Mouse (Mus musculus): ENCODE results near the gene Troap. TPM values are rescaled to one million over a fixed set of nuclear protein-coding genes. Genes with fewer than 3 reads are reported as not detected.

Gene Troap
- total and polyA plus RNA-seq, 3 experiments: 25.8 to 70.2 TPM; not detected in 1

GRCm38 (mm10) chr15:99116539-99116938, 42.2 kb downstream of the Troap start:
- Histone ChIP-seq H3K27ac (ENCODE audit: control insufficient read depth, low read depth, low read length) (no peak overlapping the region), H3K27me3 (ENCODE audit: control insufficient read depth in 1 of 2, insufficient read depth in 2 of 2, low read length in 2 of 2) (no peaks in the 10 kb centered on the region)
- TF ChIP-seq MYC (IDR thresholded peaks at IDR 0.05; ENCODE audit: low read depth, low read length): no peak
- TF ChIP-seq RAD21 (IDR thresholded peaks at IDR 0.05; ENCODE audit: low read depth, low read length): no peak
- TF ChIP-seq TBP (IDR thresholded peaks at IDR 0.05; ENCODE audit: low read depth, low read length): no peak
- TF ChIP-seq POLR2AphosphoS2 (IDR thresholded peaks at IDR 0.05; ENCODE audit: low read length): no peak
- TF ChIP-seq E2F4 (IDR thresholded peaks at IDR 0.05; ENCODE audit: borderline replicate concordance, low read depth, low read length): no peak
- no peak for TF ChIP-seq TAL1 (IDR thresholded peaks at IDR 0.05; ENCODE audit: low read length)
- no peak for TF ChIP-seq MAX (IDR thresholded peaks at IDR 0.05; ENCODE audit: low read length)
- TF ChIP-seq MXI1 (IDR thresholded peaks at IDR 0.05; ENCODE audit: low read depth, low read length): no peak
- TF ChIP-seq GABPA (IDR thresholded peaks at IDR 0.05; ENCODE audit: low read depth, low read length): no peak
- no peak for TF ChIP-seq TCF12 (IDR thresholded peaks at IDR 0.05; ENCODE audit: low read depth, low read length)
- no peak for TF ChIP-seq JUND (IDR thresholded peaks at IDR 0.05; ENCODE audit: low read depth, low read length)
- TF ChIP-seq ZNF384 (IDR thresholded peaks at IDR 0.05; ENCODE audit: low read depth, low read length): no peak
- no peak for TF ChIP-seq MYB (IDR thresholded peaks at IDR 0.05; ENCODE audit: low read depth, low read length)
- no peak for TF ChIP-seq CHD2 (IDR thresholded peaks at IDR 0.05; ENCODE audit: low read length)
- TF ChIP-seq MAZ (IDR thresholded peaks at IDR 0.05; ENCODE audit: low read depth, low read length): no peak

GRCm38 (mm10) chr15:99120814-99121213, 46.4 kb downstream of the Troap start:
- H3K9me3 ChIP-seq (replicated peaks; ENCODE audit: insufficient read depth, low read length): no peaks in the 10 kb centered on the region
- no peak overlapping the region for H3K27ac ChIP-seq (ENCODE audit: control insufficient read depth, low read depth, low read length)
- no peaks in the 10 kb centered on the region for H3K79me2 ChIP-seq (ENCODE audit: control insufficient read depth, insufficient read depth, low read length, poor library complexity)
- H3K4me1 ChIP-seq (ENCODE audit: control insufficient read depth in 1 of 2, insufficient read depth in 2 of 2, low read length in 2 of 2): peaks cover 6 to 8% of the 10 kb centered on the region in 2 experiments
- DNase-seq (ENCODE audit: low read depth, low spot score): no peak
- H3K4me3 ChIP-seq (ENCODE audit: control insufficient read depth in 1 of 2, insufficient read depth in 1 of 2, low read depth in 2 of 2, low read length in 2 of 2): no peak overlapping the region
- no peaks in the 10 kb centered on the region for H3K27me3 ChIP-seq (ENCODE audit: control insufficient read depth in 1 of 2, insufficient read depth in 2 of 2, low read length in 2 of 2)
- H3K9ac ChIP-seq (ENCODE audit: control insufficient read depth, low read depth, low read length, poor library complexity, severe bottlenecking): no peak overlapping the region
- peaks cover 0 to 11% of the 10 kb centered on the region in 2 experiments; a peak in 2 of 4 replicates for H3K36me3 ChIP-seq (ENCODE audit: control insufficient read depth in 1 of 2, insufficient read depth in 2 of 2, low read length in 2 of 2)
- no peak for TF ChIP-seq TBP (IDR thresholded peaks at IDR 0.05; ENCODE audit: low read depth, low read length)
- TF ChIP-seq MXI1 (IDR thresholded peaks at IDR 0.05; ENCODE audit: low read depth, low read length): no peak
- TF ChIP-seq ETS1 (IDR thresholded peaks at IDR 0.05; ENCODE audit: low read depth, low read length): no peak
- no peak for TF ChIP-seq GABPA (IDR thresholded peaks at IDR 0.05; ENCODE audit: low read depth, low read length)
- no peak for TF ChIP-seq POLR2A (IDR thresholded peaks at IDR 0.05; ENCODE audit: control insufficient read depth in 1 of 2, insufficient read depth in 1 of 2, low read depth in 1 of 2, low read length in 2 of 2, poor library complexity in 1 of 2)
- no peak for TF ChIP-seq NELFE (IDR thresholded peaks at IDR 0.05; ENCODE audit: low read depth, low read length)
- no peak for TF ChIP-seq KAT2A (conservative IDR thresholded peaks at IDR 0.05; ENCODE audit: low read depth, low read length)
- TF ChIP-seq CHD1 (IDR thresholded peaks at IDR 0.05; ENCODE audit: low read depth, low read length): no peak
- no peak for TF ChIP-seq GATA1 (IDR thresholded peaks at IDR 0.05; ENCODE audit: low read depth, low read length)
- no peak for TF ChIP-seq TAL1 (IDR thresholded peaks at IDR 0.05; ENCODE audit: low read length)

More at GRCm38 (mm10) chr15:99116539-99116938, 42.2 kb downstream of the Troap start:
- Histone ChIP-seq H3K79me2 (ENCODE audit: control insufficient read depth, insufficient read depth, low read length, poor library complexity) (no peaks in the 10 kb centered on the region), H3K4me3 (ENCODE audit: control insufficient read depth in 1 of 2, insufficient read depth in 1 of 2, low read depth in 2 of 2, low read length in 2 of 2) (no peak overlapping the region), H3K9ac (ENCODE audit: control insufficient read depth, low read depth, low read length, poor library complexity, severe bottlenecking) (no peak overlapping the region), H3K4me1 (ENCODE audit: control insufficient read depth in 1 of 2, insufficient read depth in 2 of 2, low read length in 2 of 2) (peaks cover 3 to 7% of the 10 kb centered on the region in 2 experiments; a peak in 3 of 4 replicates), H3K9me3 (replicated peaks; ENCODE audit: insufficient read depth, low read length) (no peaks in the 10 kb centered on the region), H3K36me3 (ENCODE audit: control insufficient read depth in 1 of 2, insufficient read depth in 2 of 2, low read length in 2 of 2) (peaks cover 0 to 9% of the 10 kb centered on the region in 2 experiments; a peak in 2 of 4 replicates)
- no peak for DNase-seq (ENCODE audit: low read depth, low spot score)

Measured in MEL (cell line).